Mouse (Mus musculus) heart, adult 11 months (tissue): ENCODE data around the gene Ankrd54.
"Not testable (repeated sequence)": the region's sequence is repeated elsewhere in the genome, so short reads cannot be mapped to it uniquely, and the experiment has no call there.

ENCODE experiments used
- DNase-seq: peaks from one replicate; pipeline ENCODE4 v3.0.0; 2022

The Ankrd54 gene

DNA sequence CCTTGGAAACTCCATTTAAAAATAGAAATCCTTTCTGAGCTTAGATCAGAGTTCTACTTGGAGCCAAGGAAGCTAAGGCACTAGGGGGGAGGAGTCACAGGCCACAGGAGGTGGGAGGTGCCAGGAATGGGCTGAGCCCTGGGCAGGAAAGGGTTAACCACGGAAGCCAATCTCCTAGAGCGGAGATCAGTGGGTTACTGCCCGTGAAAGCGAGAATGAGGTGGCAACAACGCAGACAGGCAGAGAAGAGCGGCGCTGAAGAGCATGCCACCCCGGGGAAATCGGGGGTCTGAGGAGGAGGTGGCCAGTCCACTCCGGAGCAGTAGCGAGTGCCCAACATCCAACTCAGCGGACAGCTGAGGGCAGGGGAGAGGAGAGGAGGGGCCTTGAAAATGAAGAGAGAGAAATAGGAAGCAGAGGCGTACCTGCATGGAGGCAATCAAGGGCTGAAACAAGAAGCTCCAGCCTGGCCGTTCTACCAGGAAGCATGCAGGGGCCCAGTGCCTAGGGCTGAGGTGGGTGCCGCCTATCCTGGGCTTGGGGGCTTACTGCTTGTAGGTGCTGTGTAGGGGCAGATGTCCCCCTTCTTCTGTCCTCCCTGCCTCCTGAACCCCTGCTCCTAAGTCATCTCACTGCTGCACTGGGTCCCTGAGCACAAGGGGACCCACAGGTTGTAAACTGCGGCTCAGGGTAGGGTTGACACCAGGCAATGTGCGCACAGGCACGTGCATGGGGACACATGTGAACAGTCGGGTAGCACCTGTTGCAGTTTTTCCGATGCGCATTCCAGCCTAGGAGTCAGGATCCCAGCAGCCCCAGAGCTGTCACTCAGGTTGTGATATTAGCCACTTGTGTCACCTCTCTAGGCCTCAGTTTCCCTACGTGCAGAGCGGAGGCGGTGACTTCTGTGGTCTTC is 21.9 kb downstream of the Ankrd54 start:
- no peak for DNase-seq

DNA sequence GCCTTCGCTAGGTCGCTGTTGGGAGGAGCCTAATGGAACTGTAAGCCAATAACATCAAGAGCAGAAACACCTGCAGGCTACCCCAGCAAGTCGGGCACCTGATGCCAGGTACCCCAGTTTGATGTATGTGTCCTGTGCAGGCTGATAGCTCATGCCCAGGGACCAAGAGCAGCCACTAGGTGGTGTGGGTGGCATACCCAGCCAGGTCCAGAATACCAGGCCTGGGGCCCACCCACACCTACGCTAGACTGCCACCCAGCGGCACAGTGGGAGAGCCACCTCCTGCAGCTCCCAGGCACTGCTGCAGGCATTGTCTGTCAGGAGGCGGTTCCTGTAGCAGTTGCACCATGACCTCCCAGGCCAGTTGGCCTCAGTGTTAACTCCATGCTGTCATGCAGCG is 23.8 kb downstream of the Ankrd54 start:
- peak; percentile 97 for DNase-seq

DNA sequence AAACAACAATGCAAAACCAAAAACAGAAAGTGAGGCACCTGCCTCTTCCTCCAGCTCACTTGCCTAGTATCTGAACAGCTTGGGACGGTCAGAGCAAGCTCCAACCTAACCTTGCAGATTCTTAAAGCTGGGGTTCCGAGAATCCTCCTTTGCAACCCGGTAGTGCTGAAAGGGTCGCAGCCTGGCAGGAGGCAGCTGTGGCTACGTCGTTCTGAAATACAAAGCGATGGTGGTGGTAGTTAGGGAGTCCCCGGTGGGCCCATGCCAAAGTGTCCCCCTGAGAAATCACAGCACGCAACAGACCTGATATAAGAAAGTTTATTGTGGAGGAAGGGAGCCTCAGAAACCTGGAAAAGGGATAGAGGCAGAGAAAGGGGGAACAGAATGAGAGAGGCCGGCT is 24.4 kb downstream of the Ankrd54 start:
- DNase-seq, result peak; percentile 91

DNA sequence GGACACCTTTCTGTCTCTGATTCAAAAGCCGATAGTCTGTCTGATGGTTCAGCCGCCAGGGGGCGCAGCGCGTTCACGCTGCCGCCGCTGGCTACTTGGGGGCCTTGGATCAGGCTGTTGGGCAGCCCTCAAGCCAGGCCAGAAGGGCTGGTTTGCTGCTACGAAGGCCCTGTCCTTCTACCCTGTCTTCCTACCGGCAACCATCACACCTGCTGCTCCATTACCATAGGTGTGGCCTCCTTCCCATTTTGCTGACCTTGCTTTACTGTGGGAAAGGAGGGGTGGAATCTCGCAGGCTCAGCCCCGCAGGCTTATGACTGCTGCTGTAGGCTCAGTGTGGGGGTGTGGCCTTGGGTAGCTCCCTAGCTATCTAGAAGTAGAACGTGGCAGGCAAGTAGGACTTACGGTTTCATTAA is 24.8 kb downstream of the Ankrd54 start:
- DNase-seq, result peak; percentile 95

DNA sequence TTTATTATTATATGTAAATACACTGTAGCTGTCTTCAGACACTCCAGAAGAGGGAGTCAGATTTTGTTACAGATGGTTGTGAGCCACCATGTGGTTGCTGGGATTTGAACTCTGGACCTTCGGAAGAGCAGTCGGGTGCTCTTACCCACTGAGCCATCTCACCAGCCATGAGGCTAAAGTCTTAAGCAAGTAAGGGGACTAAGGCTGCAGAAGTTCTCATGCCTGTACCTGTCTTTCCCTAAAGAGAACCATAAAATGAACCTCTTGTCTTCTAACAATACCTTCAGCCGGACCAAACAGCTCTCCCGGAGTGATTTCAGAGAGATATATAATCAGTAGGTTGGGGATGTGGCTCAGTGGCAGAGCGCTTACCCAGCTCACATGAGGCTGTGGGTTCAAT is 30.8 kb downstream of the Ankrd54 start:
- not testable (repeated sequence) for DNase-seq

DNA sequence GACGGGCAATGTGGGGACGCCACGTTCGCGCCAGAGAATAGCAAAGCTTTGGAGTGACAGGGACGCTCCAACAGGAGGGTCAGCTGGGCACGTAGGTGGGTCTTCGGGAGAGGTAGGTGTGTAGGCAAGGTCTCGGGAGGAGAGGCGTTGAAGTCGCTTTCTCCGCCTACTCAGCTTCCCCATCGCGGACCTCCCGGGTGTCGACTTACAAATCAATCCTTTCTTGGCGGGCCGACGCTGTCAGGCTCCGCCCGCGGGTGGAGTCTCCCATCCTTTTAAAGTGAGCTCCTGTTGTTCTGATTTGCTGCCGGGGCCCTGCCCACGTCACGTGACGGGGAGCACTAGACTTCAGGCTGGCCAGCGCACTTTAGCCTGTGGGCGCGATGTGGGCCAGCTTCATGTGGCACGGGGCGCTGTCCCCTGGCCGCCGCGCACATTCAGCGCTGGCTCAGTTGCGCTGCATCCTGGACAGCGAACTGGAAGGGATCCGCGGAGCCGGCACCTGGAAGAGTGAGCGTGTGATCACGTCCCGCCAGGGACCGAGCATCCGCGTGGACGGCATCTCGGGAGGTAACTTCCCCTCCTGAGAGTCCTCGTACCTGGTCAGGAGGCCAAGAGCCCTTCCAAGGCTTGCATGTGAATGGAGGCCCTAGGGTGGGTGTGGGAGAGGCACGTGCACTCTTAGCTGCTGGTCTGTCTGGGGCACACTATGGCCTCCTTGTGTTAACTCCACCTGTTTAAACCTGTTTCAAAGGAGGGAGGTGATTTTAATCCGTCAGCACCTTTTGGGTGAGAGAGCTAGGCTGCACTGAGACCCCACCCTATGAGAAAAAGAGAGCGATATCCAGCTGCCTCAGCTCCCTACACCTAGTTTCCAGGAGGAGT is 31.9 kb downstream of the Ankrd54 start:
- peak; percentile 100 for DNase-seq

DNA sequence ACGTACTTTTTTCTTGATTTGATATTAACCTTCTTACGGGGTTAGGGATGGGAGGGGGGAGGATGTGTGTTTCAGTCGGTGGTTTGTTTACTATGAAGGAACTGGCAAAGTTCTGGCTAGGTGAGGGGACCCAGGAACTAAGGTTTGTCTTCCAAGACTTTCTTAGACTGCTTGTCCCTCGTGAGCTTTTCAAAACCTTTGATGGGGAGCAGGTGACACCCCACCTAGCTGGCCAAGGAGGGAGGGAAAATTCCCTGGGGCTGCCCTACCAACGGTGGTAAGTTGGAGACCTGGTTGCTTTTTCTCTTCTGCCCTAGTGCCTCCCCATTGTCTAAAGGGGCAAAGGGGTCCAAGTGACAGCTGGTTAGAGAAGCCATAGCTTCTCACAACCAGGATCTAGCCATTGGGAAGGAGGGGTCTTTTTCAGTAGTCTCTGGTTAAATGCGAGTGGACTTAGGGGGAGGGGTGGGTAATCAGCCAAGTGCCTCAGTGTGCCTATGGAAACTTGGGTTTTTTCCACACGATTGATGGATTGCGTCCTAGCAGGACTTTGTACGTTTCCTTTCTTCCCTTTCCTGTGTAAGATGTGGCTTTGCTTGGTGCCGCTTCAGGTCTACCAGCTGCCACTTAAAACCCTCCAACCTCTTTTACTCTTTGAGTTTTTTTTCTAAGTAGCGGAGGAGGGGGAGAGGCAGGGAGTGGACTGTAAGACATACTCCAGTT is 33.0 kb downstream of the Ankrd54 start:
- DNase-seq, result peak; percentile 88

DNA sequence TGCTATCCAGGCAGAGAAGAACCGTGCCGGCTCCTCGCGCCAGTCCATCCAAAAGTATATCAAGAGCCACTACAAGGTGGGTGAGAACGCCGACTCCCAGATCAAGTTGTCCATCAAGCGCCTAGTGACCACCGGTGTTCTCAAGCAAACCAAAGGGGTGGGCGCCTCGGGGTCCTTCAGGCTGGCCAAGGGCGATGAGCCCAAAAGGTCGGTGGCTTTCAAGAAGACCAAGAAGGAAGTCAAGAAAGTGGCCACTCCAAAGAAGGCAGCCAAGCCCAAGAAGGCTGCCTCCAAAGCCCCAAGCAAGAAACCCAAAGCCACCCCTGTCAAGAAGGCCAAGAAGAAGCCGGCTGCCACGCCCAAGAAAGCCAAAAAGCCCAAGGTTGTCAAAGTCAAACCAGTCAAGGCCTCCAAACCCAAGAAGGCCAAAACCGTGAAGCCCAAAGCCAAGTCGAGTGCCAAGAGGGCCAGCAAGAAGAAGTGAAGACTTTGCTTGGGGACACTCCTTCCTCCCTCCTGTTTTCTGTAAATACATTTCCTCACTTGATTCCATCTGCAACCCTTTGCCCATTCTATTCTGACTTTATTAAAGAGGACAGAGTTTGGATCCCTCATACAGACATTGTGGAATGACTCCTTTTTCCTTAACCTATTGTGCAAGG is 33.7 kb downstream of the Ankrd54 start:
- DNase-seq, result no peak

DNA sequence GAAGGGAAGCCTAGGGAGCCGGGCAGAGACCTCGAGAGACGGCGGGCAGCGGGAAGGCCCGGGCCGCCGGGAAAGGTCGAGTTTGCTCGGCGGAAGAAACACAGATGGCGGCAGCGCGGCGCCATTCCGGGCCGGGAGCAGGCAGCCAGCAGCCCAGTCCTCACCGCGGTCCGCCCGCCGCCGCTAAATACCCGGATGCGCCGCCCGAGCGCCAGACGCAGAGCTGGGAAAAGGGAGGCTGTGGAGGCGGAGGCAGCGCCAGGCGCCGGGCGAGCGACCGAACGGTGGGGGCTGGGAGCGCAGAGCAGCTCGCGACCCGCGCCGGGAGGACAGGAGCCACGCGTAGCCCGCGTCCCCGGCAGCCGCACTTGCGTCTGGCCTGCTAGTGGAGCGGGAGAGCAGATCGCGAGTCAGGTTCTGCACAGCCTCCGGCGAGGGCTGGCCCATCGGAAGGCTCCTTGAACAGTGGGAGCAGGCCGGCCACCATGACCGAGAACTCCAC is 34.4 kb downstream of the Ankrd54 start, which contains the start of gene H1f0:
TSS of gene H1f0 (plus strand) at position 214 of the 502 bp plus-strand sequence.
- peak; percentile 99 for DNase-seq

DNA sequence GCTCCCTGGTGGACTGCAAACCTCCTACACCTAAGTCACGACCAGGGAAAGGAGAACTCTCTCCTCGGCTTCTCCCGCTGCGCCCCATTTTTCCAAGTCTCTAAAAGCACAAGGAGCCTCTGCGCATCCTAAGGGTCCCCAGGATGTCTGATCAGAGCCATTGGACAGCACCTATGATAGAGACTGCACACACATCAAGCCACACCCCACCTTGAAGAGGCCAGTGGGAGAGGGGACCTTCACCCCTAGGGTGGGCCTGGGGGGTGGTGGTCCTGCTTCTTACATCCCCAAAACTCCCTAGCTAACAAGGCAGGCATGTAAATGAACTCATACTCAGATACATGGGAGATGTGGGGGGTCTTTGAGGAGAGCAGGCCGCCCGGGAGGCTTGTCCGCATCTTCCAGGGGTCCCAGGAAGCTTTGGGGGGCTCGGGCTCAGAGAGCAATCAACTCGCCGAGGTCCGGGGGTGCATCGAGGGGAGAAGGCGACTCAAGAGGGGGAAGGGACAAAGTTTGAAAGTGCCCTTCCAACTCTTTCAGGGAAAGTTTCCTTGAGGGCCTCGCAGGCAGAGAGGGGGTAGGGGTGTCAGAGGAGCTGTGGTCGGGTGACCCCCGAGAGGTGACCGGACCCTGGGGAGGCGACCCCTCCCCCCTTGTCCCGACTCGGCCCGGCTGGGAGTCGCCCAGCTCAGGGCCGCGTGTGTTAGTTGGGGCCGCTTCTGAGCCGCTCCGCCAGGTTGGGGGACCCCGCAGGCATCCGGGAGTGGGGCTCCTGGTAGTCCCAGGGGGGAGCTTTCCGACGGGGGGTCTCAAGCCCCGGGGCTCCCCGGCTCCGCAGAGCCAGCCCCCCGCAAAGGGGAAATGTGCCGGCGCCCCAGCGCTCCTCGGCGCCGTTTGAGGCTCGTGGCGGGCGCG is 35.1 kb downstream of the Ankrd54 start:
- peak; percentile 96 for DNase-seq

DNA sequence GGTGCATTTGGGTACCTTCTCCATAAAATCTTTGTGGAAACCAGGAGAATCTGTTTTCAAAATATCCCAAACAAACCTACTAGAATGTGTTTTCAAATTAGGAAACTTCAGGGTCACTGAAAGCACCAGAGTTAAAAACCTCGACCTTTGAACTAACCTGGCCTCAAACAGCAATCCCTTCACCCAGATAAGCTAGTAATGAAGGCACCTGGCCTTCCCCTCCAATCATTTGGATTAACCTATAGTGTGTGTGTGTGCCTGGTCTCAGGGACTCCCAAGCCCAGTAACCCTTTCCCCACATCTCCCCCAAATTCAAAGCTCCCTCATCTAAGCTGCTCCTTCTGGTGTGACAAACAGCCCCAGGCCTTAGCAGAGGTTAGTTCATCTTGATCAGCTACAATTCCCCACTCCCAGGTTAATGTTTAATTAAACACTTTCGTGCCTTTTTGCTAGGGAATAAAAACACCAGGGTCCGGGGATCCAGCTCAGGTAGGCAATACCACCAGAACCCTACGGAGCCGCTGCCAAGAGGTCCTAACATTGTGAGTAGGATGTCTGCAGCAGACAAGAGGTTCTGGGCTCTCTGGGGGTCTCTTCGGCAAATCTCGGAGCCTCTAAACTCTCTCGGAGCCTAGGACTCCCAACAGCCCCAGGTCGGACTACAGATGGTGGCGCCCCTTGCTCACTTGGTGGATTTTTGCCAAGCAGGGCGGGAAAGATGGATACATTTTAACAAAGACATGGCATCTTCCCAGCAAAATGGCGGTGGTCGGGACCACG is 36.0 kb downstream of the Ankrd54 start:
- peak; percentile 91 for DNase-seq

DNA sequence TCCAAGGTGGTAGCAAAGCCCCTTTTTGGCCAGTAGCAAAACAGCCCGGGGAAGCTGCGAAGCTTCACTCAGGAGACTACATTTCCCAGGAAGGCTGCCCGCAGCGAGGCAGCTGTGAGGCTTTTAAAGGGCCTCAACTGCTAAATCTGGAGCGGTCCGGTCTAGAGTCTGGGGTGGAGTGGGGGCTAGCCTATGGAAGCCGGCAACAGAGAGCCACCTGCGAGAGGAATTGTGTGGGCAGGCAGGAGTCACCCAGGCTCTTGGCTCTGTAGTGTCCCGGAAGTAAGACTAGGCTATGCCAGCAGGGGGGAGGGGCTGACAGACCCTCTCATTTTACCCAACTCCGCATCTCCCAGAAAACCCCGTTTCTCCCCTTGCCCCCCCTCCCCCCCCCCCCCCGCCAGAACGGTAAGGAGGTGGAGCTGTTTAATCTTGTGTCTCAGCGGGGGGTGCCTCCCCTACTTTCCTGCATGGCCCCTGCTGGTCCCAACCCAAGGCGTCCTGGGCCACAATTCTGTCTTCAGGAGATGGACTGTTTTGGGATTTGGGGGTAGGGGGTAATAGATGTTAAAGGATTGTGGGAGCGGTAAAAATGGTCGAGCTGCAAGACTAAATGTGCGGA is 36.9 kb downstream of the Ankrd54 start:
- DNase-seq, result peak; percentile 89

DNA sequence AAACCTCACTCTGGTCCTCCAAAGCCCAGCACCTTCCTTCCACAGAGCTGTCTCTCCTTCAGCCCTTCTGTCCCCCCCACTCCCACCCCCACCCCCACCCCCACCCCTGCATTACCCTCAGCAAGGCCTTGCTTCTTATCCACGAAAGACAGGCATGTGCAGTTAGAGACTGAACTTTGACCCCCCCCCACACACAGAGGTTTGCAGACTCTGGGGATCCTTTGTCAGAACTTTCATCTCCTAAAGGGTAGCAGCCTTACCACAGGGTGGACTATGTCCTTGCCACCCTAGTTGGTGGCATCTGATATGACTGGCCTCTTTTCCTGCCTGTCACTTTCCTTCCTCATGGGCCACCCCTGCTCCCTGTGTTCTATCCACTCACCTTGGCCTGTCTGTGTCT is 39.3 kb downstream of the Ankrd54 start:
- DNase-seq, result no peak

DNA sequence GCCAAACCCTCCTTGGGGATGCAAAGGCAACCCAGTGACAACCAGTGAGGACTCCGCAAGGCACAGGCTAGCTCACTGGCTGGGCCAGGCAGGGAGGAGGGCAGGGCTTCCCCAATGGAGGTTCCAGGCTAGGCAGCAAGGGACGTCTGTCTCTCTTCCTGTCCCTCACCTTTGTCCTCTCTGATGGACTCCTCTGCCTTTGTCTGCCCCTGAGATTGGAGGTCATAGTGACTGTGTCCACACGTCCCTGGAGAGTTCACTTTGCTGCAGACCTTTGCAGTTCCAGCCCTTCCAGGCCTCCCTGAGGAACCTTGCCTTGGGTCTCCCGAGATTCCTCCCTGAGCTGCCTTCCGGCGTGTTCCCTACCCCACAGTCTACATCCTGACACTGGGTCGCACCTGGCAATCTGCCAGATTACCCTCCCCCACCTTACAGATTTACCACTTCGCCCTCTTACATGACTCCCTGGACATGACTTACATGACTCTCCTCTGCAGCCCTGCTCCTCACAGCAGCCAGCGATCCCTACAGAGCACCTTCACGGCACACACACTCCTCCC is 39.9 kb downstream of the Ankrd54 start:
- no peak for DNase-seq

DNA sequence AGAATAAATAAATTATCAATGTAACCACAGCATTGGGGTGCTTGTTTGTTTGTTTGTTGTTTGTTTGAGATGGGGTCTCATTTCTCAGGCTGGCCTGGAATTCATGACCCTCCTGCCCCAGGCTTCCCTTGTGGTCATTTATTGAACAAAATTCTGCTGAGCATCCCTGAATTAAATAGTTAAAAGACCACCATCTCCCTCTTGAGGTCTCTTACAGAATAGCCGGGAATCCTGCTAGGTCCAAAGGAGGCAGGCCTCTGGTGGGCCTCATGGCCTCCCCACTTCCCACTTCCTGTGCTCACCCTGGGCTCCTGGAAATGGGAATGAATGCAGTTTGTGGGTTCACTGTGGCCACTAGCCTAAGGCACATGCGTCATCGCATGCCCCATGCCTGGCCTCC is 43.8 kb downstream of the Ankrd54 start:
- no peak for DNase-seq

DNA sequence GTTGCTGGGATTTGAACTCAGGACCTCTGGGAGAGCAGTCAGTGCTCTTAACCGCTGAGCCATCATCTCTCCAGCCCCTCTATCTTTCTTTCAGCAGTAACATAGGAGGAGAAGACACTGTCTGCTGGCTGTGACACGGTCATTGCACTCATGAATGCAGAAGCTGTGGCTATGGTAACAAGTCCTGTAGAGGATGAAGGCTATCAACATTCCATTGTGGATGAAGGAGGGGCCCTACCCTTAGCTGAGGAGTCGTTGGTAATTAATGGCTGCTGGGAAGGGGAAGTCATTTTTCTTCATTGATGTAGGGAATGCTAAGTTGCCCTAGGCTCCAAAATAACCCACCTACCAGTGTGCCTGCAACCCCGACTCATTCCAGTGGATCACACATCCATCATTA is 44.5 kb downstream of the Ankrd54 start:
- DNase-seq, result no peak

DNA sequence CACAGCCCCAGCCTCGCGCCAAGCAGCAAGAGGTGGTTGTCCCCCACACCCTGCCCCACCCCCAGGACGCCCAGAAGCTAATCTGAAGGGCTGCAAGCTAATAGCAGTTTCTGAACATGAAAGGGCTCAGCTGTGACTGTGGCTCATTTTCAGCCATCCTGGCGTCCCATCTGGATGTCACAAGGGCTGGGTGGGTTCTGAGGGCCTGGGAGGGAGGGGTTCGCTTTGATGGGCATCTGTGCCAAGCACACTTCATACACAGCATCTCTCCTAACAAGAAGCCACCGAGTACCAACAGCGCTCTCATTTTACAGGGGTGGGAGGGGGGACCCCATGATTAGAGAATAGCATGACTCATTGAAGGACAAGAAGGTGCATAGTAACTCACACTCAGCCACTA is 49.3 kb downstream of the Ankrd54 start:
- DNase-seq, result no peak

DNA sequence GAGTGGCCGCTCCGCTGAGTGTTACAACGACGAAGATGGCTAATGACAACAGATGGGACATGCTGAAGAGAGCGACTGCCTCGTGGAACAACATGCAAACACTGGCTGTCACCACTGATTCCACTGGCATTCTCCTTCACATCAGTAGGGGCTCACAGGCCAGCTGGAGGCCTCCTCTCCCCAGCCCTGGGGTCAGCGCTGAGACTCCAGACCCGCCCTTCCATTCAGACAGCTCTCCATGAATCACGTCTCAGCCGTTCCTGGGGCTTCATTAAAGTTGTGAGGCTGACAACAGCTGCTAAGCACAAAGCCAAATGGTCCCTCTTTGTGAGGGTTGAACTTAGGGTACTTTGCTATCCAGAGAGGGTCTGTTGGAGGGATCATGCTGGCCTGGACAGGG is 51.1 kb downstream of the Ankrd54 start:
- no peak for DNase-seq

DNA sequence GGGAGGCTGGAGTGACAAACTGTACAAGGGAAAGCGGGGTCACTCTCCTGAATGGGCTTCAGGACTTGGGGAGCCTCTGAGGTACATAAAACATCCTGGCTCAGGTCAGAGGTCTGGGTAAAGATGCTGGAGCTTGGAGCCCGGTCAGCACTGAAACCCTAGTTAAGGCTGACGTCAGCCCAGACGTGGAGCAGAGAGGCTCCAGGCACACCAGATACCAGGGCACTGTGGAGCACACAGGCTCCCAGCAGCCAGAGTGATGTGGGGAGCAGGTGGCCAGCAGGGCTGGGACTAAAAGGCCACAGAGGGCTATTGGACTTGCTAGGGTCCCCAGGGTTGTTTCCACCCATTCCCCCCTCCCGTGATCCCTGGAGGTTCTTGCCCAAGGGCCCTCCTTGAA is 53.0 kb downstream of the Ankrd54 start:
- no peak for DNase-seq
